Mouse (Mus musculus): ENCODE results near the gene Klk5.

GRCm38 (mm10) chr7:43894836-43895235 lies 53.1 kb downstream of the Klk5 start:
- TF ChIP-seq CTCF (IDR thresholded peaks at IDR 0.05; ENCODE audit: low read depth, low read length): peak; percentile 86
- no peak for TF ChIP-seq POLR2A (IDR thresholded peaks at IDR 0.05; ENCODE audit: extremely low read depth, insufficient read depth, low read length)
